Mouse (Mus musculus) A20 (cell line): ENCODE data around the gene Ttyh2.
A peak's percentile ranks its signal among the peaks of the same experiment; 100 is the strongest.

Experiments
- DNase-seq: peaks from one replicate; pipeline ENCODE4 v3.0.0-alpha.2; 2011; ENCODE audit warnings: low read depth, low spot score

Ttyh2 gene

GRCm38 (mm10) chr11:114675341-114675825, at the start of gene Ttyh2:
Gene Ttyh2, plus strand, starts transcription at chr11:114675431.
- peak; percentile 91 for DNase-seq

- no peak for DNase-seq
These were observed 49.0 kb upstream of the Ttyh2 start for GRCm38 (mm10) chr11:114626071-114626690.

GRCm38 (mm10) chr11:114627036-114627435, 48.2 kb upstream of the Ttyh2 start:
- no peak for DNase-seq

DNA sequence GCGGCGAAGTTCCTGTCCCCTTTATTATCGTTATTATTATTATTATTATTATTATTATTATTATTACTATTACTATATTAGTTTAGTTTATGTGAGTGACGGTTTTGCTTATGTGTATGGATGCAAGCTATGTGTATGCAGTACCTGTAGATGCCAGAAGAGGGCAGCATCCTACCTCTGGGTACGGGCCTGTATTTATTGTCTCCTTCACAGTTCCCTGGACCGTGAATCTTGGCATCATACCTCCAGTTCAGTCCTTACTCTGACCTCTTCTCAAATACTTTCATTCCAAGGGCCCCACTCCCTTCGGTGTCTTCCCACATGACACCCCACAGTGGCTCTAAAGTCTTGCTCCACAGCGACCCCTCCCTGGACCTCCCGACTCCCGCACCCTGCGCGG, 47.2 kb upstream of the Ttyh2 start:
- peak; percentile 42 for DNase-seq

GRCm38 (mm10) chr11:114630044-114630443, 45.2 kb upstream of the Ttyh2 start:
- no peak for DNase-seq

DNA sequence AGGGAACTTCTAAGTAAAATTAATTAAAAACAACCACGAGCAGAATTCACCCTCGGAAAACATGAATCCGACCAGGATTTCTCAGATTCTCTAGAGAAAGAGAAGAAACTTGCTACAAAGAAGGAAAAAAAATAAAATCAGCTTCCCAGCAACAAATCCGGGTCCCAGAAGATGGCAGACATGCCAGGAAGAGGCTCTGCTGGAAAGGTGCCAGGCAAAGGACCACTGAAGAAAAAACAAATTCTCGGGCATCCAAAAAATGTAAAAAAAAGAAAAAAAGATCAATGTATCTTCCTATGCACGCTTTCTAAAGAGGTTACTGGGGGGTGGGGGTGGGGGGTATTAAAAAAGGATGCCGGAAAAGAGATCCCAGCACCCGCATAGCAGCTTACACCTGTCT, 43.0 kb upstream of the Ttyh2 start:
- DNase-seq = no peak

- DNase-seq = peak; percentile 73
These were observed 38.9 kb upstream of the Ttyh2 start for GRCm38 (mm10) chr11:114636292-114636691.

DNA sequence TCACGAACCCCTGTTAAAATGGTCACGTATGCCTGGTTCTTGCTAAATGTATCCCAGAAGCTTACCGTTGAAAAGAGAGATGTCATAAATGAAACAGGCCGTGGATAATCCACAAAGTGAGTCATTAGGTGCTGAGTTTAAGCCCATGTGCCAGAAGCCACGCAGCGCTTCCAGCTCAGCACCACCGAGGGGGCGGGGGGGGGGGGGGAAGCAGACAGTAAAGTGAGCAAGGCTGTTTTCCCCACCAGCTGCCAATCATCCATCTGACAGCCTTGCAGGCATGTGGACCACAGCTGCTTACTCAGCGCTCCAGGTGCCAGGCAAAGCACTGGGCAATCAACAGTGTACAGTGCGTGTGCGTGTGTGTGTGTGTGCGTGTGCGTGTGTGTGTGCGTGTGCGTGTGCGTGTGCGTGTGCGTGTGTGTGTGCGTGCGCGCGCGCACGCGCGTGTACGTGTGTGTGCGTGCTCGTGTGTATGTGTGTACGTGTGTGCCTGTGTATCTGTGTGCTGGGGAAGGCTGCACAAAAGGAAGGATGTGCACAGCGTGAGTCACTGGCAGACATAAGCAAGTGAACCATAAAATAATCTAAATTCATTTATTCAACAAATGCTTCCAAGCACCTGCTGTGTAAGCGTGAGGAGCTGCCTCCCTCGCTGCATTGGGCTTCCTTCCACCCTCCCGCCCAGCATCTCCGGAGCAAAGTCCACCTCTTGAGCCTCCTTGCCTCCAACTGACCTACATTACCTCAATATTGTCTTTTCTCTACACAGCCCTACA, 38.3 kb upstream of the Ttyh2 start:
- no peak for DNase-seq

GRCm38 (mm10) chr11:114638647-114639290, 36.5 kb upstream of the Ttyh2 start:
- no peak for DNase-seq

- DNase-seq = no peak
These were observed 35.5 kb upstream of the Ttyh2 start for GRCm38 (mm10) chr11:114639681-114640103.

GRCm38 (mm10) chr11:114640658-114641057, 34.6 kb upstream of the Ttyh2 start:
- DNase-seq = no peak

DNA sequence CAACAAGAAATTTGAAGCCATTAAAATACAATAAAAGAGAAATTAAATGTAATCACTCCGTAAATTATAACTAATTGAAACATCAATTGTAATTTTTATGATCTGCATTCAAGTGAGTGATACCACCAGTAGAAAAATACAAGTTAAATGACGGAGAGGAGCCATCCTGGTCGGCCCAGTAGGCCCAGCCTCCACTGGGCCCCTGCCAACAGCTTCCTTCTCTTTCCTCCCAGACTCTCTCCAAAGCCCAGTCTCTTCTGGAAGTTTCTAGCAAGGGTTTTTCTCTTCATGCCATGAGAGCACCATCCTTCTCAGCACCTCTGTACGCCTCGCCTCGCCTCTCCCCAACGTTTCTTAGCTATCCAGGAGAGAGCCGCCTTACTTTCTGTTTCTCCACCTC, 34.1 kb upstream of the Ttyh2 start:
- no peak for DNase-seq

DNA sequence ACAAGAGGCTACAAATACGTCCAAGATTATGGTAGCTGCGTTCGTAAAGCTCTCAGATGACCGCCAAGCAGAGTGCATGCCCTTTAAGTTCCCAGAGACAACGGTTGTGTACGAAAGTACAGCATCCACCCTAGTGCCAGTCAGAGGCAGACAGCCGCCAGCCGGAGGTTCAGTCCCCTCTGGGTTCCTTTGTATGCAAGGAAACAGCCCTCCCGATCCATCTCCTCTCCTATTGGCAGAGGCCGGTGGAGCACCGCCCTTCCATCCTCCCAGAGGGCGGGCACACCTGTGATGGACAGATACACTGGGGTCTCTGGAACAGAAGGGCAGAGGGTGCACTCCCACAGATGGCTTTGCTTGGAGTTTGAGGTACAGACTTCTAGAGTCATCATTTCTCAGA, 33.0 kb upstream of the Ttyh2 start:
- DNase-seq = no peak

- DNase-seq = no peak
These were observed 32.3 kb upstream of the Ttyh2 start for GRCm38 (mm10) chr11:114642926-114643325.

GRCm38 (mm10) chr11:114644122-114644521, 31.1 kb upstream of the Ttyh2 start:
- DNase-seq = no peak

GRCm38 (mm10) chr11:114649510-114649909, 25.7 kb upstream of the Ttyh2 start:
- no peak for DNase-seq

DNA sequence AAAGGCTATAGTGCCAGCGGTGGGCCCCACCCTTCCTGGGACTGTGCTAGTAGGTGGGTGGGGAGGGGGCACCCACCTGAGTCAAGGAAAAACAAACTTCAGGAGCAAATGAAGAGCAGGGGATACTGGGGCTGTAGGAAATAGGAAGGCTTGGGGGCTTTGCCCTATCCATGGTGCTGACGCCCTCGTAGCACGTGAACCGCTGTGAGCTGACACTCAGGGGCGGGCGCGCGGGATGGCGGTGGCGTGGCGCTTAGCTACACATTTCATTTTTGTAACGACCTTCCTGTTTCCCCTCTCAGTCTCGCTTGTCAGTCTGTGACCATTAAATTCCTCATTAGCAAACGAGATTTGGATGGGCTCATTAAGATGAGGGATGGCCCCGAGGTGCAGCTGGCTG, 22.7 kb upstream of the Ttyh2 start:
- no peak for DNase-seq

DNA sequence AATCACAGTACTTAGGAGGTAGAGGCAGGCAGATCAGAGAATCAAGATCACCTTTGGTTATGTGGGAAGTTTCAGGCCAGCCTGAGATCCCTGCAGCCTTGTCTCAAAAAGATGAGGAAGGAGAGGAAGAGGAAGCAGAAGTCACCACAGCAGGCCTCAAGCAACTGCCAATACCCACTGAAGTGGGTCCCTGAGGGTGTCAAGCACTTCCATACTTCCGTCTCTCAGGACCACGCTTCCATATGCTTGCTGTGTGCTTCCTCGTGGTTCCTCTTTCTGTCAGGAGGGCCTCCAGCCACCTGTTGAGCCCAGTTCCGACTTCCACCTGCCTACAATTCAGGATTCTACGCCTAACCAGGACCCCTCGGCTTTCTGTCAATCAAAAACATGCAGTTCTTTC, 21.6 kb upstream of the Ttyh2 start:
- DNase-seq = no peak

DNA sequence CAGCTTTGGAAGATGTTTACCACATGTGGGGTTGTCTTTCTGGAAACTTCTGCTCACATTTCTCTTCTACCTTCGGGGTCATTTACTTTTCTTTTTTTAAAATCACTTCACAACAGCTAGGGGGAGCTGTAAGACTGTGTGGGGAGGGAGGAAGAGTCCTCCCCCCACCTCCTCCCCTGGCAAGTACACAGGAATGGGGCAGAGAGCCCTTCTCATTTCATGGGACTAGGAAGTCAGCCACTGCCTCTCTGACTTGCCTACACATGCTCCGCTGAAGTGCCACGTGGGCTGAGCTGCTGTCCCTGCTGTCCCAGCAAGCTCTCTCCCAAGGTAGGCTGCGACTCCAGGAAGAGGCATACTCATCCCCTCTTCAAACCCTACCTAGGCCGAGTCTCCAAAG, 20.7 kb upstream of the Ttyh2 start:
- no peak for DNase-seq

GRCm38 (mm10) chr11:114655350-114656008, 19.8 kb upstream of the Ttyh2 start:
- no peak for DNase-seq

DNA sequence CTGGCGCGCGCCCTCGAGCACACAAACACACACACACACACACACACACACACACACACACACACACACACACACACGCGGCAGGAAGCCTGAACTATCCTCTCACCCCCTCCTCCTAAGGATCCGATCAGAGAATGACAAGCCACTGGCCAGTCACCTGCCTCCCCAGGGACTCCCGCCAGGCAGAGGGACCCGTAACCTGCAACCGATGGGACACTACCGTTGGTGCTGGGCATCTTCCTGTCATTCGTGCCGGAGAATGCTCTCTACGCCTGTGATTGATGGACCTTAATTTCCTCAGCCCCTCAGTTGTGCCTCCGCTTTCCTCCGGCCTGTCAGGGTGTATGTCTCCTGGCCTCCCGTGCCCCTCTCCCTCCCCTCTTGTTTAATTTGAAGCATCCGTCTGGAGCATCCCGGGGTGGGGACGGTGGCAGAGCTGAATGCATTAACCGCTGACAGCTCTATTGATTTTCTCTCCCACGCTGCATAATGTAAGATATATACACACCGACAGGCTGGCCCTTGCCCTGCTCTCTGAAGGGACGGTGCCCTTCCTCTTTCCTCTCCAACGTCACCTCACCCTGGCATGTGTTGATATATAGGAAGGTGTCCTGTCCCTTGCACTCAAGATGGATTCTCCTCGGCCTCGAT, 18.1 kb upstream of the Ttyh2 start:
- no peak for DNase-seq

DNA sequence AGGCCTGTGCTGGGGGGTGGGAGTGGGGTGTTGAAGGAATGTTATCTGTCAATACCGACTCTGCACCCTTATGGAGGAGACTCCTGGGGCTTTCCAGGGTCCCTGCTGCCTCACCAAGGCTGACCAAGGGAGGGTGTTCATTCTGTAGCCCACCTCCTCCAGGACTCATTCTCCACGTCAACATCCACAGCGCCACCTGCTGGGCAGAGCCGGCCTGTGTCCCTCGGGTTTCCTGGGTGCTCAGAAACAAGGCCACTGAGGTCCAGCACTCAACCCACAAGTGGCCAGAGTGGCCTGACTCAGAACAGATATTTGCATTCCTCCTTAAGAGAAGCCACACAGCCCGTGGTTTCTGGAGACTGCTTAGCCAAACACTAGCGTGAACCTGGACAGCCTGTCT, 17.5 kb upstream of the Ttyh2 start:
- DNase-seq = peak; percentile 62
